Mouse (Mus musculus) liver, embryonic 14.5 days (tissue): ENCODE results near the gene Sec16b.

Experiments used
- CTCF ChIP-seq: IDR thresholded peaks from 2 replicates; pipeline ENCODE4 v1.5.1; 2016; ENCODE audit warnings: antibody characterized with exemption, low read depth, control low read depth
- EP300 ChIP-seq: IDR thresholded peaks from 2 replicates; pipeline ENCODE4 v1.6.1; 2016; ENCODE audit warnings: antibody characterized with exemption, low read depth

GRCm38 (mm10) chr1:157470761-157471386, 35.7 kb upstream of the Sec16b start:
- TF ChIP-seq EP300 (no peak), CTCF (no peak)
